Comparison of ENCODE assay signal across 15 mouse cellular contexts in genomic region chr9:86393586-86394272, GRCm38 (mm10).
A peak's percentile ranks its signal among the peaks of the same experiment; 100 is the strongest.
DNase-seq lines count a peak whose midpoint lies in the region; ATAC-seq lines count a peak whose summit lies in the region.
"Had no signal": no experiment of that assay in that cellular context is flagged by ENCODE, and none has a peak within 500 bp of the region (broad histone marks: within the 10 kb centered on the region; RNA-seq: fewer than 3 reads in every experiment).

No protein-coding gene starts in this region.

- no peak overlapping the region for H3K27ac ChIP-seq in intestine, embryonic 16.5 days (ENCODE audit: low read length)
- H3K27ac ChIP-seq in intestine, embryonic 15.5 days, result no peak overlapping the region
- H3K27ac ChIP-seq: hindbrain, embryonic 10.5 days; liver, embryonic 15.5 days; macrophage had no signal

- no peaks in the 10 kb centered on the region for H3K27me3 ChIP-seq in intestine, embryonic 16.5 days (replicated peaks; ENCODE audit: control insufficient read depth, insufficient read depth, low read length)
- H3K27me3 ChIP-seq in intestine, embryonic 15.5 days (replicated peaks), result no peaks in the 10 kb centered on the region
- H3K27me3 ChIP-seq: liver, embryonic 15.5 days had no signal

- peak; percentile 8 for DNase-seq in CD4-positive helper T cell, adult 2 months (ENCODE audit: low read depth, low spot score)
- peak; percentile 44 to 62 for DNase-seq in cerebellum, adult 18-20 months
- DNase-seq in retina, embryonic 14.5 days (ENCODE audit: low spot score), result peak; percentile 8
- no peak for DNase-seq in gastrocnemius, postnatal 25 days
- no peak for DNase-seq in lung, postnatal 14 days
- DNase-seq: adrenal gland, adult 2 months; kidney, adult 18-20 months; layer of hippocampus, adult 9-11 months; left cerebral cortex, postnatal 4 days; right cerebral cortex, adult 18-20 months had no signal

- H3K36me3 ChIP-seq in intestine, embryonic 16.5 days (ENCODE audit: control insufficient read depth, insufficient read depth, low read length), result no peaks in the 10 kb centered on the region
- no peaks in the 10 kb centered on the region for H3K36me3 ChIP-seq in intestine, embryonic 15.5 days
- H3K36me3 ChIP-seq: hindbrain, embryonic 10.5 days; liver, embryonic 15.5 days had no signal

- H3K9ac ChIP-seq in intestine, embryonic 16.5 days (ENCODE audit: low read depth, low read length), result no peak overlapping the region
- H3K9ac ChIP-seq in intestine, embryonic 15.5 days, result no peak overlapping the region
- H3K9ac ChIP-seq: liver, embryonic 15.5 days had no signal

- WGBS in intestine, embryonic 16.5 days, result 42% methylated on average over 8 of the region's 8 CpGs
- 38% methylated on average over 8 of the region's 8 CpGs for WGBS in intestine, embryonic 15.5 days

- H3K4me1 ChIP-seq in intestine, embryonic 16.5 days (ENCODE audit: control insufficient read depth, insufficient read depth, low read length), result peaks cover 8% of the 10 kb centered on the region; the same call in 1 of the 2 replicates
- H3K4me1 ChIP-seq in intestine, embryonic 15.5 days (replicated peaks), result peaks cover under 1% of the 10 kb centered on the region; the same call in 1 of the 2 replicates
- H3K4me1 ChIP-seq: hindbrain, embryonic 10.5 days had no signal

- H3K4me2 ChIP-seq in intestine, embryonic 16.5 days (ENCODE audit: low read depth, low read length), result no peak overlapping the region
- H3K4me2 ChIP-seq in intestine, embryonic 15.5 days (replicated peaks), result no peak overlapping the region
- H3K4me2 ChIP-seq: liver, embryonic 15.5 days had no signal

- H3K9me3 ChIP-seq in intestine, embryonic 16.5 days (ENCODE audit: control insufficient read depth, low read length), result no peaks in the 10 kb centered on the region
- H3K9me3 ChIP-seq in intestine, embryonic 15.5 days, result no peaks in the 10 kb centered on the region
- H3K9me3 ChIP-seq: hindbrain, embryonic 10.5 days; liver, embryonic 15.5 days had no signal

- ATAC-seq in intestine, embryonic 16.5 days, result peak; percentile 37; the same call in 1 of the 2 replicates
- ATAC-seq in intestine, embryonic 15.5 days, result no peak

- no peak overlapping the region for H3K4me3 ChIP-seq in intestine, embryonic 16.5 days (ENCODE audit: low read length)
- H3K4me3 ChIP-seq in intestine, embryonic 15.5 days (replicated peaks), result no peak overlapping the region
- H3K4me3 ChIP-seq: hindbrain, embryonic 10.5 days; liver, embryonic 15.5 days had no signal

Comparison
In these comparisons a context has a peak if more than half of its experiments do, and no peak if none do; other contexts are left out.
1. DNase-seq: peak in CD4-positive helper T cell, adult 2 months (single experiment), cerebellum, adult 18-20 months (2 of 2) and retina, embryonic 14.5 days (single experiment); none in gastrocnemius, postnatal 25 days (single experiment) and lung, postnatal 14 days (single experiment).